Mouse (Mus musculus) erythroblast, embryonic 14.5 days (primary cell): ENCODE measurements around the gene Ltb.

ENCODE experiments used
- GATA1 ChIP-seq: IDR thresholded peaks from 2 replicates; pipeline ENCODE4 v1.6.1; 2012; ENCODE audit warnings: low read length, inconsistent platforms, mixed read lengths
- TAL1 ChIP-seq: IDR thresholded peaks from 3 replicates; pipeline ENCODE4 v1.6.1; 2012; ENCODE audit warnings: low read length, inconsistent platforms, mixed read lengths

DNA sequence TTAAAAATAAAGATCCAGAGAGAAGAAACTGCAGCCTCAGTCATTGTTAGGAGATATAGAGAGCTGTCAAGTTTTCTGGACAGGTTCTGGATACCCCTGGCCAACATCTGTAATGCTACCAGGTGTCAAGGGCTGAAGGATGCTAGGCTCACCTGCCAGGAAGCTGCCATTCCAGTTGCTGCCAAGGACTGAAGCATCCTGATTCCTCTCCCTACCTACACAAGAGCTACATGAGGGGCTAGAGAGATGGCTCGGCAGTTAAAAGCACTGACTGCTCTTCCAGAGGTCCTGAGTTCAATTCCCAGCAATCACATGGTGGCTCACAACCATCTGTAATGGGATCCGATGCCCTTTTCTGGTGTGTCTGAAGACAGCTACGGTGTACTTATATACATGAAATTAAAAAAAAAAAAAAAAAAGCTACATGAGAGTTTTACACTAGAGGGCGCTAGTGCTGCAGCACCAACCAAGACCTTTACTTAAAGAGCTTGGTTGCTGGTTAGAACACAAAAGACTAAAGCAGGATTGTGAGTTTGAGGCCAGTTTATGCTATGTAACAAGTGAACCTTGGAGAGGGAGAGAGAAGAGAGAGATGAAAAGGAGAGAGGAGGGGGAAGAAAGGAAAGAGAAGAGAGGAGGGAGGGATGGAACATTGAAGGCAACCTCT is 25.6 kb upstream of the Ltb start:
- no peak for TF ChIP-seq GATA1
- TF ChIP-seq TAL1 = no peak
